Mouse (Mus musculus): ENCODE data around the gene Gm47791. TPM values are rescaled to one million over a fixed set of nuclear protein-coding genes. Genes with fewer than 3 reads are reported as not detected.

Gene Gm47791
- total RNA-seq (2015; ENCODE audit: low replicate concordance) = not detected in 2 replicates
- total RNA-seq (2017; ENCODE audit: low replicate concordance) = not detected in 2 replicates

DNA sequence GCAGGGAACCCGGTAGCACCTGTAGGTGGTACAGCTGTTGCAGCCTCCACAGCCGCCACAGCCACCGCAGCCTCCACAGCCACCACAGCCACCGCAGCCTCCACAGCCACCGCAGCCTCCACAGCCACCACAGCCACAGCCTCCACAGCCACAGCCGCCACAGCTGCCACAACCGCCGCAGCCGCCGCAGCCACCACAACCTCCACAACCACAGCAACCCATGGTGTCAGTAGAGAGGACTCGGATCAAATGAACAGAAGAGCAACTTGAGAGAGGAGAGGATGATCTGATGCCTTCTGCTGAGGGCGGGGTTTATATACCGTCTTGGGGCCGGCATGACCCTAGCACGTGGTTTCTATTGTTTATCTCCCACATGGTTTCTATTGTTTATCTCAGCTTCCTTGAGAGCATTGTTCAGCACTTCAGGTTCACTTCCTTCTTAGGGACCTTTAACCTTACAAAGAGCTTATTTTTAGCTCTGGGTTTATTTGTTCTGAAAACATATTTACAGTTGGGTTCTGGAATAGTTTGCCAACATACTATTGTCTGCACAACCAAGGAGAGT, at the start of gene Gm47791:
Gene Gm47791 (minus strand): TSS at position 222 of the 565 bp plus-strand sequence.
- no peak for ATAC-seq (replicated peaks; ENCODE audit: low FRiP score, poor library complexity, severe bottlenecking)

DNA sequence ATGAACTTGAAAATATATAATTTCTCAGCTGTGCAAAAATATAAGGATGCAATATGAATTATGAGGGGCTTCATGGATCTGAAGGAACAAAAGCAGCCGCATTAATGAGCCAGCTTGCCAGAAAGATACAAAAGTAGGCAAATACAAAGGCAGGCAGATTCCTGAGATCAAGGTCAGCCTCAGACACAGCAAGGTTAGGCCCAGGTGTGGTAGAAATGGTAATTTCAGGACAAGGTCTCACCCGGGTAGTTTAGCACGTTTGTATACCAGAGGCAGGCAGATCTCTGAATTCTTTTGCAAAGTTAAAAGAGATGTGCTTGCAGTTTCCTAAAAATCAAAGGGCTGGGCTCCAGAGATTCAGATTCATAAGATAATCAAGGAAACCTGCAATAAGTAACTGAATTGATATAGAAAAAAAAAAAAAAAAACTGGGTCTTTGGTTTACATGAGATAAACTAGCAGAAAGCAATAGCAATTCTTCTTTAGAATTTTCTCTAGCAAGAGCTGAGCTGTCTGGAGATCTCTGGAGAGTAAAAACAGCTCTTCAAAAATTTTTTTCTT, 49.7 kb upstream of the Gm47791 start:
- ATAC-seq (replicated peaks; ENCODE audit: low FRiP score, poor library complexity, severe bottlenecking) = no peak

GRCm38 (mm10) chr1:82820179-82820578, 49.1 kb upstream of the Gm47791 start:
- no peak for ATAC-seq (replicated peaks; ENCODE audit: low FRiP score, poor library complexity, severe bottlenecking)

GRCm38 (mm10) chr1:82819366-82819765, 48.3 kb upstream of the Gm47791 start:
- ATAC-seq (replicated peaks; ENCODE audit: low FRiP score, poor library complexity, severe bottlenecking) = no peak

DNA sequence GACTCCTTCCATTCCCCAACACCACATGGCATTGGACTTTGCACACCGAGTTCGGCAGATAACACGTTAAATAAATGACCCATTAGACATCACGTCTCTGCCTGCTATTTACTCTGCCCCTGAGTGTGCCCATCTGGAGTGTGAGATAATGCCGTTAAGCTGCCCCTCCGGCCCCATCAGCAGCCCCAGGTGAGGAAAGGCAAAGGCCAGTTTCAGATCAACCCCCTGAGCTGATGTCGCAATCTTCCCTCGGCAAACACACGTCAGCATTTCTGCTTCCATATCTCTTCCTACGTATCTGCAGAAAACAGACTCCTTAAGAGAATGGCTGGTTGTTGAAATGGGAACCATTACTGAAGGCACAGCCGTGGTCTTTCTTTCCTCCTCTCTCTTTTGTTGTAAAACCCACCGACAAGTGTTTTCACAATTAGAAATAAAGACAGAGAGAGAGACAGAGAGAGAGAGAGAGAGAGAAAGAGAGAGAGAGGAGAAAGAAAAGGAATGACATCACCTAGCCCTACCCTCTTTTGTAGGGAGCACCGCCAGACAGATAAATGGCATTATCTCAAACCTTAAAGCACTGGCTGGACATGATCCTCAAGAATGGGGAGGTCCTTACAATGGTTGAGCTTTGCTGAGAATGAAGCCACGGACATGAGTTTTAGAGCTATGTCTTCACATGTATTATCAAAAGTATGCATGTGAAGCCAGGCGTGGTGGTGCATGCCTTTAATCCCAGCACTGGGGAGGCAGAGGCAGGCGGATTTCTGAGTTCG, 45.1 kb upstream of the Gm47791 start:
- peak; percentile 89 for ATAC-seq (replicated peaks; ENCODE audit: low FRiP score, poor library complexity, severe bottlenecking)

- no peak for ATAC-seq (replicated peaks; ENCODE audit: low FRiP score, poor library complexity, severe bottlenecking)
Measured at GRCm38 (mm10) chr1:82811766-82812165, 40.7 kb upstream of the Gm47791 start.

DNA sequence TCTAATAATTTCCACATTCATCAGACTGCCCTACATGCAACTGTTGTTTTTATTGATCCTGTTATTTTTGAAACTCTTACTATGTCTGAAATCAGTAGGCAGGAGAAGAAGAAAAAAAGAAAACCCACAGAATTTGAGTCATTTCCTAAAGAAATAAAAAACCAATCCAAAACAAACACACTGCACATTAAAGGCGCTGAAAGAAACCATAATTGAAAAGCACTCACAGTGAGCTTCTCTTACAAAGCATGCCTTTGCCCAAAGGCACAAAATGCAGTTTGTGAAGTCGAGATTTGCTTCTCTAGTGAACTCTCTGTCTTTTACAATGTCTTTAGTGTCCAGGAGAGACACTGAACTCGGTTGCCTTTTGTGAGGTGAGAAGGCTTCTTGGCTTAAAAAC, 37.5 kb upstream of the Gm47791 start:
- ATAC-seq (replicated peaks; ENCODE audit: low FRiP score, poor library complexity, severe bottlenecking) = no peak

- no peak for ATAC-seq (replicated peaks; ENCODE audit: low FRiP score, poor library complexity, severe bottlenecking)
Measured at GRCm38 (mm10) chr1:82807206-82807605, 36.2 kb upstream of the Gm47791 start.

GRCm38 (mm10) chr1:82806391-82806790, 35.3 kb upstream of the Gm47791 start:
- ATAC-seq (replicated peaks; ENCODE audit: low FRiP score, poor library complexity, severe bottlenecking) = no peak

DNA sequence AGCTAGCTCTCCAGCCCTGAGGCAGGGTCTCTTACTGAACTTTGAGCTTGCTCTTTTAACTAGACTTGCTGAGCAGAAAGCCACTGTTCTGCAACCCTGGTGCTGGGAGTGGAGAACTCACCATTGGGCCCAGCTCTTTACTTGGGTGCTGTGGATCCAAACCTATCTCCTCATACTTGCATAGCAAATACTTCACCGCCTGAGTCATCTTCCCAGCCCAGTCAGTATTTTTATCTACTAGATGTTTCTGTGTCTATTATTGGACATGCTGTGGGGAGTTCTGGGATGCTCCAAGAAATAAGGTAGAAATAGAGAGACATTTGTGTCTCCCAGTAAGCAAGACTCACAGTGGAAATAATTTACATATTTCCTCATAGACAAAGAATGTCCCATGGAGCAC, 33.0 kb upstream of the Gm47791 start:
- no peak for ATAC-seq (replicated peaks; ENCODE audit: low FRiP score, poor library complexity, severe bottlenecking)

DNA sequence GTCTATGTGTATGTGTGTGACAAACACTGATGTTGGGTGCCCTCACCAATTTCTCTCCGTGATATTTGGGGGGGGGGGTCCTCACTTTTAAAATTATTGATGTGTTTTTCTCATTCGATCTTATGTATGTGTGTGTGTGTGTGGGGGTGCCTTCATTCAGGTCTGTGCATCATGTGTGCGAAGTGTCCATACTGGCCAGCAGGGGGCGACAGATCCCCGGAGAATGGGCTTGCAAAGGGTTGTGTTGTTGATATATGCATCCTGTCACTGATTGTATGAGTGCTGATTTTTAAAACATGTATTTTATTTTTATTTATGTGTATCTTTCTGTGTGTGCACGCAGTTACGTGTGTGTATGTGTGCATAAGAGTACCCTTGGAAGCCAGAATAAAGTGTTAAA, 32.6 kb upstream of the Gm47791 start:
- no peak for ATAC-seq (replicated peaks; ENCODE audit: low FRiP score, poor library complexity, severe bottlenecking)

GRCm38 (mm10) chr1:82801105-82801783, 30.2 kb upstream of the Gm47791 start:
- no peak for ATAC-seq (replicated peaks; ENCODE audit: low FRiP score, poor library complexity, severe bottlenecking)

GRCm38 (mm10) chr1:82798922-82799321, 27.9 kb upstream of the Gm47791 start:
- no peak for ATAC-seq (replicated peaks; ENCODE audit: low FRiP score, poor library complexity, severe bottlenecking)

- ATAC-seq (replicated peaks; ENCODE audit: low FRiP score, poor library complexity, severe bottlenecking) = no peak
Measured at GRCm38 (mm10) chr1:82798304-82798703, 27.3 kb upstream of the Gm47791 start.

- no peak for ATAC-seq (replicated peaks; ENCODE audit: low FRiP score, poor library complexity, severe bottlenecking)
Measured at GRCm38 (mm10) chr1:82797088-82797487, 26.0 kb upstream of the Gm47791 start.

DNA sequence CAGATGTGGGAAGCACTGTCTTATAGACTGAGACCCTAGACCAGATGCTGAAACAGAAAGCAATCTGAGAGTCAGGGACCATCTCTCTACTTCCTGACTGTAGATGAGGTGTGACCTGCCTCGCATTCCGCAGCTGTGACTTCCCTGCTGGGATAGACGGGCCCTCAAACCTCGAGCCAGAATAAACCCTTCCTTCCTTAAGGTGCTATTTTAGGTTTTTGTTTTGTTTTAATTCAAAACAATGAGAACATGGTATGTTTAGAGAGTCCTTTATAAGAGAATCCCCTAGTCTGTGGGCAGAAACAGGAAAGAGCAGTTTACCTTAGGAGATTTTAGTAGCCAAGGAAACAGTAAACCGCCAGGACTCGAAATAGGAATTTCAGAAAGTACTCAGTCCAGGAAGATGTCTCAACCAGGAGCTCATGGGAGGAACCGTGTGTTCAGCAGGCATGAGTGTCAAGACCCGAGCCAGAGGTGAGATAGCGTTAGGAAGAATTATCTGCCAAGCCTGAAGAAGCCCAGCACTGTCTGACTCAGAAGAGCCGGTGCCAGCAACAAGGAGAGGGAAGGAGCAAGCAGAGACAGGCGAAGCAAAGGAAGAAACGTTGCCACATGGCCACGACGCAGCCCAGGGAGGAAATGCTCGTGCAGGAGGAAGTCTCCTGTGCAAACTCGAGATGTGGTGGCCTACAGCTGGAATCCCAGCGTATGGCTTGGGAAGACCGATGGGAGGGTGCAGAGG, 24.8 kb upstream of the Gm47791 start:
- ATAC-seq (replicated peaks; ENCODE audit: low FRiP score, poor library complexity, severe bottlenecking) = no peak

DNA sequence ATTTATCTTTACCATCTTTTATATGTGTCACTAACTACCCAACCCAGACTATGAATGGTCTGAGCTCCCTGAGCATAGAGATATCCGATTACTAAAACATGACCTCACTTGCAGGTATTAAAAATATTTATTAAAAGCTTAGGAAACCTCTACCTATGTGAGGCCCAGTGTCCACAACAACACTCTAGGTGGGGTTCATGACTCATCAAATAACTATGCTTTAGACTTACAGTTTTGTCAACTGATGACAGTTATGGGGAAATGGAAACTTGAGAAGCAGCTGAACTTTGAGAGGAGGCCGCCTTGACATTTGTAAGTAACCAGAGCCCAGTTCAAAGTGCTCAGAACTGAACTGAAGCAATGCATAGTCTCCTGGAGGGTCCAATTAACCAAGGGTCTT, 24.2 kb upstream of the Gm47791 start:
- no peak for ATAC-seq (replicated peaks; ENCODE audit: low FRiP score, poor library complexity, severe bottlenecking)

DNA sequence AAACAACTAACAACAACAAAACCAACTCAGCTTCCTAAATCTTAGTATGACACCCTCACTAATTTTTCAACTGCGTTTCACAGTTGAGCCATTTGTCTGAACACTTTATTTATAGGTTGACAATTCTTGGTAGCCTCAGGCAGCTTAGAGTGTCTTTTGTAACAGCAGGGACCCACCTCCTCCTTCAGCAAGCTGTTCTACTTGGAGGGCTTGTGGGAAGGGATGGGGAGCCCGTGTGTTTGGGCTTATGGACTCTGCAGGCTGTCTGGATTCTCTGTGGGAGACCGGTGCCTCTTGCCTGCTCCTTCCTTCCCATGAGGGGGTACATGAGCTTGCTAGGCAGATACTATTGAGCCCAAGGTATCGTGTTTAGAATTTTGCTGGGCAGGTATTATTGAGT, 22.9 kb upstream of the Gm47791 start:
- ATAC-seq (replicated peaks; ENCODE audit: low FRiP score, poor library complexity, severe bottlenecking) = no peak

GRCm38 (mm10) chr1:82793110-82793509, 22.1 kb upstream of the Gm47791 start:
- ATAC-seq (replicated peaks; ENCODE audit: low FRiP score, poor library complexity, severe bottlenecking) = no peak

- ATAC-seq (replicated peaks; ENCODE audit: low FRiP score, poor library complexity, severe bottlenecking) = no peak
Measured at GRCm38 (mm10) chr1:82792238-82792637, 21.2 kb upstream of the Gm47791 start.
